Mouse (Mus musculus) forebrain, embryonic 11.5 days (tissue): ENCODE measurements around the gene Tspan11. TPM values are rescaled to one million over a fixed set of nuclear protein-coding genes. Genes with fewer than 3 reads are reported as not detected.

Experiments
- ATAC-seq: fragments of 200-750 bp; cut with Nextera tagmentation; replicated peaks from 2 replicates; pipeline ENCODE4 v1.8.0; 2017; ENCODE audit warnings: moderate TSS enrichment; ENCODE audit not compliant: low FRiP score
- DNase-seq: peaks from one replicate; pipeline ENCODE4 v3.0.0-alpha.2; 2017; ENCODE audit warnings: low spot score
- H3K27ac ChIP-seq: fragments of 300-500 bp; sonication (generic); 2 replicates; pipeline ENCODE4 v1.5.1; 2014; ENCODE audit warnings: low read depth, low read length
- H3K27me3 ChIP-seq: fragments of 300-500 bp; sonication (generic); 2 replicates; pipeline ENCODE4 v1.6.1; 2014; ENCODE audit warnings: mild to moderate bottlenecking, low read length, mixed read lengths; ENCODE audit not compliant: control insufficient read depth, insufficient read depth
- H3K36me3 ChIP-seq: fragments of 300-500 bp; sonication (generic); 2 replicates; pipeline ENCODE4 v1.6.1; 2014; ENCODE audit warnings: mild to moderate bottlenecking, low read length, moderate library complexity, mixed read lengths; ENCODE audit not compliant: control insufficient read depth, insufficient read depth
- H3K4me1 ChIP-seq: fragments of 300-500 bp; sonication (generic); replicated peaks from 2 replicates; pipeline ENCODE4 v1.6.1; 2014; ENCODE audit warnings: low read length, mixed read lengths; ENCODE audit not compliant: control insufficient read depth, insufficient read depth
- H3K4me2 ChIP-seq: fragments of 300-500 bp; sonication (generic); 2 replicates; pipeline ENCODE4 v1.6.1; 2014; ENCODE audit warnings: low read depth, mild to moderate bottlenecking, low read length, moderate library complexity, mixed read lengths; ENCODE audit not compliant: severe bottlenecking
- H3K4me3 ChIP-seq: fragments of 300-500 bp; sonication (generic); 2 replicates; pipeline ENCODE4 v1.5.1; 2014; ENCODE audit warnings: low read depth, low read length
- H3K9ac ChIP-seq: fragments of 300-500 bp; sonication (generic); 2 replicates; pipeline ENCODE4 v1.6.1; 2014; ENCODE audit warnings: low read length
- H3K9me3 ChIP-seq: fragments of 300-500 bp; sonication (generic); 2 replicates; pipeline ENCODE4 v1.6.1; 2016; ENCODE audit warnings: low read length, mixed read lengths; ENCODE audit not compliant: control insufficient read depth
- WGBS: fragments of 180-500 bp; shearing (Covaris S2); extraction: QIAGEN DNeasy Blood & Tissue Kit; methylation state at CpG from one replicate; pipeline ENCODE4 v1.1.7; 2014; 5-methylcytosine and 5-hydroxymethylcytosine counted together
- polyA plus RNA-seq: library from polyadenylated mRNA; unstranded; fragments of >200 nt; fragmentation: Nextera tagmentation; extraction: Ambion mirVana; gene quantifications from 2 replicates; pipeline ENCODE4 v1.2.1, GENCODE M21; 2014

The Tspan11 gene
- polyA plus RNA-seq, 1 experiment from 2014 or later: 6.4 TPM

GRCm38 (mm10) chr6:127956172-127956571 lies 68.8 kb downstream of the Tspan11 start:
- Histone ChIP-seq H3K27me3 (no peaks in the 10 kb centered on the region), H3K4me2 (no peak overlapping the region), H3K27ac (no peak overlapping the region), H3K9ac (no peak overlapping the region), H3K4me1 (no peaks in the 10 kb centered on the region), H3K4me3 (no peak overlapping the region), H3K9me3 (no peaks in the 10 kb centered on the region), H3K36me3 (no peaks in the 10 kb centered on the region)
- 89% methylated on average over 5 of the region's 5 CpGs for WGBS
- DNase-seq: no peak
- ATAC-seq: no peak

GRCm38 (mm10) chr6:127960203-127960602 lies 72.8 kb downstream of the Tspan11 start:
- no peak for ATAC-seq
- 83% methylated on average over 1 of the region's 1 CpGs for WGBS

GRCm38 (mm10) chr6:127965497-127965896 lies 78.1 kb downstream of the Tspan11 start:
- Histone ChIP-seq H3K4me1 (no peaks in the 10 kb centered on the region), H3K27me3 (no peaks in the 10 kb centered on the region), H3K4me3 (no peak overlapping the region), H3K9me3 (no peaks in the 10 kb centered on the region), H3K27ac (no peak overlapping the region), H3K4me2 (no peak overlapping the region), H3K9ac (no peak overlapping the region), H3K36me3 (no peaks in the 10 kb centered on the region)
- 46% methylated on average over 8 of the region's 8 CpGs for WGBS
- ATAC-seq (0 out of 2 replicates have a peak, but pooled peaks have one; percentile 25), DNase-seq (peak; percentile 63)

More at GRCm38 (mm10) chr6:127960203-127960602, 72.8 kb downstream of the Tspan11 start:
- no peak overlapping the region for H3K4me2 ChIP-seq
- no peaks in the 10 kb centered on the region for H3K36me3 ChIP-seq
- H3K4me3 ChIP-seq: no peak overlapping the region
- DNase-seq: no peak
- no peak overlapping the region for H3K27ac ChIP-seq
- H3K4me1 ChIP-seq: no peaks in the 10 kb centered on the region
- H3K27me3 ChIP-seq: no peaks in the 10 kb centered on the region
- H3K9me3 ChIP-seq: no peaks in the 10 kb centered on the region
- H3K9ac ChIP-seq: no peak overlapping the region

GRCm38 (mm10) chr6:127969709-127970108 lies 82.3 kb downstream of the Tspan11 start:
- ATAC-seq (no peak), DNase-seq (no peak)
- Histone ChIP-seq H3K4me3 (no peak overlapping the region), H3K4me2 (no peak overlapping the region), H3K9me3 (no peaks in the 10 kb centered on the region), H3K4me1 (peaks cover 2% of the 10 kb centered on the region; the same call in 1 of the 2 replicates), H3K36me3 (no peaks in the 10 kb centered on the region), H3K9ac (no peak overlapping the region), H3K27me3 (no peaks in the 10 kb centered on the region), H3K27ac (no peak overlapping the region)
- WGBS: 75% methylated on average over 7 of the region's 7 CpGs

- H3K9me3 ChIP-seq: no peaks in the 10 kb centered on the region
- no peaks in the 10 kb centered on the region for H3K27me3 ChIP-seq
- no peak overlapping the region for H3K27ac ChIP-seq
- H3K9ac ChIP-seq: no peak overlapping the region
- H3K4me1 ChIP-seq: peaks cover 2% of the 10 kb centered on the region; the same call in 1 of the 2 replicates
- H3K36me3 ChIP-seq: no peaks in the 10 kb centered on the region
- H3K4me2 ChIP-seq: no peak overlapping the region
- H3K4me3 ChIP-seq: no peak overlapping the region
- DNase-seq (peak; percentile 88), ATAC-seq (0 out of 2 replicates have a peak, but pooled peaks have one; percentile 43)
- 8% methylated on average over 7 of the region's 7 CpGs for WGBS
Observed at GRCm38 (mm10) chr6:127970120-127970519, 82.7 kb downstream of the Tspan11 start.

GRCm38 (mm10) chr6:127970848-127971247 lies 83.5 kb downstream of the Tspan11 start:
- no peak overlapping the region for H3K4me3 ChIP-seq
- WGBS: 58% methylated on average over 5 of the region's 5 CpGs
- DNase-seq (no peak), ATAC-seq (no peak)
- H3K27ac ChIP-seq: no peak overlapping the region
- no peaks in the 10 kb centered on the region for H3K36me3 ChIP-seq
- H3K27me3 ChIP-seq: no peaks in the 10 kb centered on the region
- H3K9ac ChIP-seq: no peak overlapping the region
- H3K9me3 ChIP-seq: no peaks in the 10 kb centered on the region
- H3K4me2 ChIP-seq: no peak overlapping the region
- H3K4me1 ChIP-seq: peaks cover 2% of the 10 kb centered on the region; the same call in 1 of the 2 replicates

GRCm38 (mm10) chr6:127971931-127972330 lies 84.5 kb downstream of the Tspan11 start:
- Histone ChIP-seq H3K9ac (no peak overlapping the region), H3K27me3 (no peaks in the 10 kb centered on the region), H3K4me2 (no peak overlapping the region), H3K36me3 (no peaks in the 10 kb centered on the region), H3K4me1 (peaks cover 2% of the 10 kb centered on the region; the same call in 1 of the 2 replicates), H3K9me3 (no peaks in the 10 kb centered on the region), H3K4me3 (no peak overlapping the region), H3K27ac (no peak overlapping the region)
- WGBS: 86% methylated on average over 5 of the region's 5 CpGs
- ATAC-seq: no peak
- no peak for DNase-seq

- no peak for DNase-seq
- 33% methylated on average over 6 of the region's 6 CpGs for WGBS
- H3K4me1 ChIP-seq: peaks cover 2% of the 10 kb centered on the region; the same call in 1 of the 2 replicates
- no peaks in the 10 kb centered on the region for H3K27me3 ChIP-seq
- H3K9me3 ChIP-seq: no peaks in the 10 kb centered on the region
- no peak overlapping the region for H3K4me2 ChIP-seq
- H3K9ac ChIP-seq: no peak overlapping the region
- no peaks in the 10 kb centered on the region for H3K36me3 ChIP-seq
- no peak for ATAC-seq
- H3K27ac ChIP-seq: no peak overlapping the region
- H3K4me3 ChIP-seq: no peak overlapping the region
Observed at GRCm38 (mm10) chr6:127973553-127973952, 86.2 kb downstream of the Tspan11 start.

- no peak for DNase-seq
- Histone ChIP-seq H3K27ac (no peak overlapping the region), H3K27me3 (no peaks in the 10 kb centered on the region), H3K9ac (no peak overlapping the region), H3K4me2 (no peak overlapping the region), H3K4me1 (peaks cover 2% of the 10 kb centered on the region; the same call in 1 of the 2 replicates), H3K9me3 (no peaks in the 10 kb centered on the region), H3K4me3 (no peak overlapping the region), H3K36me3 (no peaks in the 10 kb centered on the region)
- 71% methylated on average over 9 of the region's 9 CpGs for WGBS
- no peak for ATAC-seq
Observed at GRCm38 (mm10) chr6:127974000-127974399, 86.6 kb downstream of the Tspan11 start.
